Mouse (Mus musculus) liver, embryonic 14.5 days (tissue): ENCODE measurements around the gene Cysrt1. TPM values are rescaled to one million over a fixed set of nuclear protein-coding genes. Genes with fewer than 3 reads are reported as not detected.

ENCODE experiments used
- ATAC-seq: fragments of 200-750 bp; cut with Nextera tagmentation; 2 replicates; pipeline ENCODE4 v1.8.0; 2017; ENCODE audit warnings: moderate number of reproducible peaks, mild to moderate bottlenecking, moderate library complexity; ENCODE audit not compliant: insufficient read depth
- DNase-seq, 3 experiments: peaks; one replicate each; pipeline ENCODE4 v3.0.0-alpha.2; 2012 to 2013; ENCODE audit warnings: low read depth in 3 of 3, low spot score in 3 of 3
- H3K27ac ChIP-seq: fragments of 300-500 bp; sonication (generic); 2 replicates; pipeline ENCODE4 v1.5.1; 2014; ENCODE audit warnings: moderate library complexity, mild to moderate bottlenecking, control low read depth, inconsistent platforms
- H3K27me3 ChIP-seq: fragments of 300-500 bp; sonication (generic); 2 replicates; pipeline ENCODE4 v1.6.1; 2014; ENCODE audit warnings: mild to moderate bottlenecking, low read length, moderate library complexity; ENCODE audit not compliant: control insufficient read depth, insufficient read depth
- H3K36me3 ChIP-seq: fragments of 300-500 bp; sonication (generic); replicated peaks from 2 replicates; pipeline ENCODE4 v1.6.1; 2014; ENCODE audit warnings: low read depth; ENCODE audit not compliant: control insufficient read depth, insufficient read depth
- H3K4me1 ChIP-seq, 2 experiments: fragments of 200-500 bp in 1 of 2; fragments of 300-500 bp in 1 of 2; sonication (generic) in 1 of 2; replicated peaks; 2 replicates each; pipeline ENCODE4 v1.6.1; 2012 to 2014; ENCODE audit warnings: antibody characterized with exemption in 1 of 2, inconsistent platforms in 1 of 2, low read length in 1 of 2; ENCODE audit not compliant: control insufficient read depth in 2 of 2, insufficient read depth in 2 of 2
- H3K4me2 ChIP-seq: fragments of 300-500 bp; sonication (generic); 2 replicates; pipeline ENCODE4 v1.6.1; 2014; ENCODE audit warnings: low read depth, mild to moderate bottlenecking, control low read depth, moderate library complexity
- H3K4me3 ChIP-seq, 2 experiments: fragments of 200-500 bp in 1 of 2; fragments of 300-500 bp in 1 of 2; sonication (generic) in 1 of 2; 2 replicates each; pipeline ENCODE4 v1.5.1; 2012 to 2014; ENCODE audit warnings: low read depth in 2 of 2, low read length in 2 of 2, mild to moderate bottlenecking in 2 of 2, control low read depth in 1 of 2, inconsistent platforms in 1 of 2, moderate library complexity in 1 of 2; ENCODE audit not compliant: insufficient read depth in 1 of 2
- H3K9ac ChIP-seq: fragments of 300-500 bp; sonication (generic); replicated peaks from 2 replicates; pipeline ENCODE4 v1.6.1; 2014; ENCODE audit warnings: mild to moderate bottlenecking, control low read depth, moderate library complexity
- H3K9me3 ChIP-seq: fragments of 300-500 bp; sonication (generic); 2 replicates; pipeline ENCODE4 v1.6.1; 2016; ENCODE audit warnings: low read length, mixed read lengths; ENCODE audit not compliant: control insufficient read depth
- CTCF ChIP-seq: IDR thresholded peaks from 2 replicates; pipeline ENCODE4 v1.5.1; 2016; ENCODE audit warnings: antibody characterized with exemption, low read depth, control low read depth
- EP300 ChIP-seq: IDR thresholded peaks from 2 replicates; pipeline ENCODE4 v1.6.1; 2016; ENCODE audit warnings: antibody characterized with exemption, low read depth
- WGBS: fragments of 180-500 bp; shearing (Covaris S2); extraction: QIAGEN DNeasy Blood & Tissue Kit; methylation state at CpG from one replicate; pipeline ENCODE4 v1.1.7; 2014; ENCODE audit not compliant: insufficient replicate concordance; 5-methylcytosine and 5-hydroxymethylcytosine counted together
- polyA plus RNA-seq, 2 experiments: library from polyadenylated mRNA; depleted of rRNA in 1 of 2; stranded (reverse) in 1 of 2; unstranded in 1 of 2; fragments of >200 nt; fragmentation: Nextera tagmentation in 1 of 2; extraction: Ambion mirVana in 1 of 2; gene quantifications; 2 replicates each; pipeline versions ENCODE4 v1.2.1 to v1.2.3; 2012 to 2014

The Cysrt1 gene
- polyA plus RNA-seq, 2 experiments: not detected

DNA sequence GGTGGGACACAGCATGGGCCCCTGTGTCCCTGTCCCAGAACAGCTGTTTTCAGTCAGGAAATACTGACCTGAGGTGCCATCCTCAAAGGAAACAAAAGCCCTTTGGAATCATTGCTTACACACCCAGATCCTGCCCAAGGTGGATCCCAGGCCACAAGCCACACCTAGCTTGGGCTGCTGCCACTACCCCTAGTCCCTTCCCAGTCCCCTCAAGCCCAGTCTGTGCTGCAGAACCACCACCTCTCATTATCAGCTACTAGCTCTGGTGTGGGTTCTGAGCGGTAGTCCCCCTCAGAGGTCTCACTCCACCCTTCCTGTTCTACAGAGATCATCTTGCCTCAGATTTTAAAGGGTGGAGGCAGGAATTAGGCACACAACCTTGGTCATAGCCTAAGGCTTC lies 44.1 kb upstream of the Cysrt1 start:
- Histone ChIP-seq H3K4me1 (peaks cover 0 to 7% of the 10 kb centered on the region in 2 experiments; a peak in 1 of 4 replicates), H3K9ac (no peak overlapping the region), H3K4me3 (no peak overlapping the region), H3K27ac (no peak overlapping the region), H3K27me3 (peaks cover 31% of the 10 kb centered on the region), H3K4me2 (no peak overlapping the region), H3K9me3 (no peaks in the 10 kb centered on the region), H3K36me3 (peaks cover 5% of the 10 kb centered on the region)
- peak; percentile 41; the same call in 1 of the 2 replicates for ATAC-seq
- no peak for DNase-seq
- TF ChIP-seq EP300 (no peak), CTCF (no peak)
- WGBS: 18% methylated on average over 1 of the region's 1 CpGs

DNA sequence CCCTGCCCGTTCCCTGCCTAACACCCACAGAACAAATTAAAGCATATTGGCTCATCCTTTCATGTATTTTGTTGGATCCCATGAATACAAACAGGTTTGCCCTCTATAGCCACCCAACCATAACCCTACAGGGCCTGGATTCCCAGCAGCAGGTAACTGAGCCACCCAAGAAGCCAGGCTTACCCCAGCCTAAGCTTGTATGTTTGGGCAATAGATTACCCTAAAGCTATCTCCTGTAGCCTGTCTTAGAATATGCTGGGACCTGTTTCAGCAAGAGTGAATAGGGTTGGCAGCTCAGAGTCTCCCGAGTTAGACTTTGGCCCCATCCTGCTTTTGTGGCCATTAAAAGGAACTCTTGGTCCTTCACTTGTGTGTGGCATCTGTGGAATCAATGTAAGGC lies 43.3 kb upstream of the Cysrt1 start:
- peaks cover 0 to 7% of the 10 kb centered on the region in 2 experiments; a peak in 1 of 4 replicates for H3K4me1 ChIP-seq
- WGBS: 73% methylated on average over 2 of the region's 2 CpGs
- H3K9ac ChIP-seq: no peak overlapping the region
- peaks cover 5% of the 10 kb centered on the region for H3K36me3 ChIP-seq
- no peak overlapping the region for H3K27ac ChIP-seq
- TF ChIP-seq EP300 (no peak), CTCF (no peak)
- peaks cover 23% of the 10 kb centered on the region for H3K27me3 ChIP-seq
- DNase-seq (no peak), ATAC-seq (no peak)
- no peaks in the 10 kb centered on the region for H3K9me3 ChIP-seq
- no peak overlapping the region for H3K4me2 ChIP-seq
- no peak overlapping the region for H3K4me3 ChIP-seq

DNA sequence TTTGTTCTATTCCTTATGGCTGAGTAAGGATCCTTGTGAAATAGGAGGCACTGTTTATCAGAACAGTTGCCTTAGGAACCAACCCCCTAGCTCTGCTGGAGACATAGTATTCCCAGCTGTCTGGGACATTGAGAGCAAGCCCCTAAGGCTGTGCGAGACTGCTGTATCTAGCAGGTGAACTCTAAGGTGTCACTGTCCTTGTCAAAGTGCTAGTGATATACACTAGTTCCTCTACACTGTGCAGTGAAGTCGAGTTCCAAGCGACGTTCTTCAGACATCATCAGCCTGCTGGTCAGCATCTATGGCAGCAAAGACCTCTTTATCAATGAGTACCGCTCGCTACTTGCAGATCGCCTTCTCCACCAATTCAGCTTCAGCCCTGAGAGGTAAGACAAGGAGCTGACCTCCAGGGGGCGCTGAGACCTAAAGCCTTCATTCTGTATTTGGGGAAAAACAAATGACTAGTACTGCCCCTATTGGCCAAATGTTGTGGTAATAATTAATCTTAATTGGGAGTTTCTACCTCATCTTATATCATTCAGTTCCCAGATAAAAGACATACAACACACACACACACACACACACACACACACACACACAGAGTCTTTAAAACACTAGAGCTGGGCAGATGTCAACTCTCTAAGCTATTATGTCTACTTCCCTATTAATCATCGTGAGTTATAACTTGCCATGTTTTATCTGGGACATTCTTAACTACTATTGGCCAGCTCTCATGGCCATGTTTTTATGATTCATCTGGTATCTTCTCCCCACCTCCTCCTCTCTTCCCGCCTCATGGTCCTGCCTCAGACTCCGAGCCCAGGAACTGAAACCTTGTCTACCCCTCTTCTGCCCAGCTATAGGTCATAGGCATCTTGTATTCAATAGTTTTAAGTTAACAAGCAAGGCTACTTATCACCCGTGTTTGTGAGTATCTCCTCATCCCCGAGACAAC lies 37.0 kb upstream of the Cysrt1 start:
- no peaks in the 10 kb centered on the region for H3K9me3 ChIP-seq
- H3K4me2 ChIP-seq: no peak overlapping the region
- no peak for TF ChIP-seq EP300
- peak; percentile 91 for TF ChIP-seq CTCF
- DNase-seq (peak; percentile 68 to 73 (median 70)), ATAC-seq (no peak)
- no peak overlapping the region for H3K4me3 ChIP-seq
- H3K9ac ChIP-seq: no peak overlapping the region
- 53% methylated on average over 13 of the region's 13 CpGs for WGBS
- no peaks in the 10 kb centered on the region for H3K4me1 ChIP-seq
- H3K36me3 ChIP-seq: peaks cover 41% of the 10 kb centered on the region
- no peaks in the 10 kb centered on the region for H3K27me3 ChIP-seq
- no peak overlapping the region for H3K27ac ChIP-seq

DNA sequence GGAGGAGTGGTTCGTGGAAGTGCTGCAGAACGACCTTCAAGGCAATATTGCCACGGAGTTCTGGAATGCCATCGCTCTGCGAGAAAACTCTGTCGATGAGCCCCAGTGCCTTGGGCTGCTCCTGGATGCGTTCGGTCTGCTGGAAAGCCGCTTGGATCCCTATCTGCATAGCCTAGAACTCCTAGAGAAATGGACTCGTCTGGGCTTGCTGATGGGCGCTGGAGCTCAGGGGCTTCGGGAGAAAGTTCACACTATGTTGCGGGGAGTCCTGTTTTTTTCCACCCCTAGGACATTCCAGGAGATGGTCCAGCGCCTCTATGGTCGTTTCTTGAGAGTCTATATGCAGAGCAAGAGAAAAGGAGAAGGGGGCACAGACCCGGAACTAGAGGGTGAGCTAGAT lies 30.8 kb upstream of the Cysrt1 start:
- WGBS: 34% methylated on average over 16 of the region's 16 CpGs
- Histone ChIP-seq H3K27me3 (no peaks in the 10 kb centered on the region), H3K9me3 (no peaks in the 10 kb centered on the region), H3K36me3 (peaks cover 38% of the 10 kb centered on the region), H3K4me3 (peak overlapping the region; percentile 79 to 88), H3K4me2 (peak overlapping the region; percentile 86), H3K9ac (peak overlapping the region; percentile 94), H3K4me1 (peaks cover 5 to 12% of the 10 kb centered on the region in 2 experiments), H3K27ac (peak overlapping the region; percentile 36; the same call in 1 of the 2 replicates)
- TF ChIP-seq CTCF (no peak), EP300 (no peak)
- ATAC-seq (no peak), DNase-seq (no peak)

DNA sequence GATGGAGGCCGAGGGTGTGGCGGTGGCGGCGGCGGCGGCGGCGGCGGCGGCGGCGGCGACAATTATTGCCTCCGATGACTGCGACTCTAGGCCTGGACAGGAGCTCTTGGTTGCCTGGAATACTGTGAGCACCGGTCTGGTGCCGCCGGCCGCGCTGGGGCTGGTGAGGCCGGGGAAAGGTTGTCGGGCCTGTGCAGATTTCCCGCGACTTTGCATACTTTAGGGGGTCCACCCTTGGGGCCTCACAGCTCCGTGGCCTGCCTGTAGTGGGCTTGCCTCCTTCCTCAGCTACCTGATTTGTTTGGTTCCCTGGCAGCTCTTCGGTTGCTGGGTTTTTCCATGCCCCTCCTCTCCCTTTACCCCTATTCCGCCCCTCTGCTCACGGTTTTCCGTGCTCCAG lies 30.3 kb upstream of the Cysrt1 start:
- H3K4me3 ChIP-seq: peak overlapping the region; percentile 79 to 88
- H3K9me3 ChIP-seq: no peaks in the 10 kb centered on the region
- no peak for DNase-seq
- peak overlapping the region; percentile 94 for H3K9ac ChIP-seq
- peak overlapping the region; percentile 36 for H3K27ac ChIP-seq
- H3K4me1 ChIP-seq: peaks cover 5 to 13% of the 10 kb centered on the region in 2 experiments
- TF ChIP-seq CTCF (no peak), EP300 (no peak)
- peak; percentile 44 for ATAC-seq
- H3K27me3 ChIP-seq: no peaks in the 10 kb centered on the region
- H3K4me2 ChIP-seq: peak overlapping the region; percentile 86
- WGBS: under 1% methylated on average over 29 of the region's 29 CpGs
- H3K36me3 ChIP-seq: peaks cover 33% of the 10 kb centered on the region
